Mouse (Mus musculus) liver, embryonic 14.5 days (tissue): Measurements from ENCODE around the gene 1700122O11Rik. TPM values are rescaled to one million over a fixed set of nuclear protein-coding genes. Genes with fewer than 3 reads are reported as not detected.

Source experiments
- ATAC-seq: fragments of 200-750 bp; cut with Nextera tagmentation; 2 replicates; pipeline ENCODE4 v1.8.0; 2017; ENCODE audit warnings: moderate number of reproducible peaks, mild to moderate bottlenecking, moderate library complexity; ENCODE audit not compliant: insufficient read depth
- DNase-seq, 3 experiments: peaks; one replicate each; pipeline ENCODE4 v3.0.0-alpha.2; 2012 to 2013; ENCODE audit warnings: low read depth in 3 of 3, low spot score in 3 of 3
- H3K27ac ChIP-seq: fragments of 300-500 bp; sonication (generic); 2 replicates; pipeline ENCODE4 v1.5.1; 2014; ENCODE audit warnings: moderate library complexity, mild to moderate bottlenecking, control low read depth, inconsistent platforms
- H3K27me3 ChIP-seq: fragments of 300-500 bp; sonication (generic); 2 replicates; pipeline ENCODE4 v1.6.1; 2014; ENCODE audit warnings: mild to moderate bottlenecking, low read length, moderate library complexity; ENCODE audit not compliant: control insufficient read depth, insufficient read depth
- H3K36me3 ChIP-seq: fragments of 300-500 bp; sonication (generic); replicated peaks from 2 replicates; pipeline ENCODE4 v1.6.1; 2014; ENCODE audit warnings: low read depth; ENCODE audit not compliant: control insufficient read depth, insufficient read depth
- H3K4me1 ChIP-seq, 2 experiments: fragments of 200-500 bp in 1 of 2; fragments of 300-500 bp in 1 of 2; sonication (generic) in 1 of 2; replicated peaks; 2 replicates each; pipeline ENCODE4 v1.6.1; 2012 to 2014; ENCODE audit warnings: antibody characterized with exemption in 1 of 2, inconsistent platforms in 1 of 2, low read length in 1 of 2; ENCODE audit not compliant: control insufficient read depth in 2 of 2, insufficient read depth in 2 of 2
- H3K4me2 ChIP-seq: fragments of 300-500 bp; sonication (generic); 2 replicates; pipeline ENCODE4 v1.6.1; 2014; ENCODE audit warnings: low read depth, mild to moderate bottlenecking, control low read depth, moderate library complexity
- H3K4me3 ChIP-seq, 2 experiments: fragments of 200-500 bp in 1 of 2; fragments of 300-500 bp in 1 of 2; sonication (generic) in 1 of 2; 2 replicates each; pipeline ENCODE4 v1.5.1; 2012 to 2014; ENCODE audit warnings: low read depth in 2 of 2, low read length in 2 of 2, mild to moderate bottlenecking in 2 of 2, control low read depth in 1 of 2, inconsistent platforms in 1 of 2, moderate library complexity in 1 of 2; ENCODE audit not compliant: insufficient read depth in 1 of 2
- H3K9ac ChIP-seq: fragments of 300-500 bp; sonication (generic); replicated peaks from 2 replicates; pipeline ENCODE4 v1.6.1; 2014; ENCODE audit warnings: mild to moderate bottlenecking, control low read depth, moderate library complexity
- H3K9me3 ChIP-seq: fragments of 300-500 bp; sonication (generic); 2 replicates; pipeline ENCODE4 v1.6.1; 2016; ENCODE audit warnings: low read length, mixed read lengths; ENCODE audit not compliant: control insufficient read depth
- CTCF ChIP-seq: IDR thresholded peaks from 2 replicates; pipeline ENCODE4 v1.5.1; 2016; ENCODE audit warnings: antibody characterized with exemption, low read depth, control low read depth
- EP300 ChIP-seq: IDR thresholded peaks from 2 replicates; pipeline ENCODE4 v1.6.1; 2016; ENCODE audit warnings: antibody characterized with exemption, low read depth
- WGBS: fragments of 180-500 bp; shearing (Covaris S2); extraction: QIAGEN DNeasy Blood & Tissue Kit; methylation state at CpG from one replicate; pipeline ENCODE4 v1.1.7; 2014; ENCODE audit not compliant: insufficient replicate concordance; 5-methylcytosine and 5-hydroxymethylcytosine counted together
- polyA plus RNA-seq, 2 experiments: library from polyadenylated mRNA; depleted of rRNA in 1 of 2; stranded (reverse) in 1 of 2; unstranded in 1 of 2; fragments of >200 nt; fragmentation: Nextera tagmentation in 1 of 2; extraction: Ambion mirVana in 1 of 2; gene quantifications; 2 replicates each; pipeline versions ENCODE4 v1.2.1 to v1.2.3; 2012 to 2014

Gene 1700122O11Rik
- polyA plus RNA-seq (2012; rRNA removed) (not detected in 2 replicates), polyA plus RNA-seq (2014; fragmentation: Nextera tagmentation; extraction: Ambion mirVana) (not detected in 2 replicates)

DNA sequence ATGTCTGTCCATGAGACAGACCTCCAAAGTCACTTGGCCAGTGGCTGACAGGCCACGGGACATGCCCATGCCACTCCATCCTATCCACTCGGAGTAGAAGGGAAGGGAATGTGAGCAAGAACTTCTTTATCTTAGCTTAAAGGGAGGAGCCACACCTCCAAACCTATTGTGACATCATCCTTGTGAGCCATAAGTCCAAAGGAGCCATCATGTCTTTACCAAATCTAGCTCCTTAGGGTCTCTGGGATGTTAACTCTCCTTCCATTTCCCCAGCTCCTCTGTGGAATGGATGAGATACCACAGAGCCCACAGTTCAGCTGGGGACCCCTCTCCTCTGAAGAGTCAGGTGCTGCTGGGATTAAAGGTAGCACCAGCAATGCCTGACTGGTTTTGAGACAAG, at the start of gene 1700122O11Rik:
1700122O11Rik (minus strand) TSS at position 101 of the 400 bp plus-strand sequence.
- TF ChIP-seq CTCF (no peak), EP300 (no peak)
- Histone ChIP-seq H3K4me2 (no peak within 1 kb of the TSS), H3K4me3 (no peak within 1 kb of the TSS), H3K9me3 (no peaks in the 10 kb centered on the region), H3K36me3 (no peaks in the 10 kb centered on the region), H3K4me1 (peaks cover 3 to 16% of the 10 kb centered on the region in 2 experiments; a peak in 2 of 4 replicates), H3K27me3 (no peaks in the 10 kb centered on the region; the same call in 1 of the 2 replicates), H3K9ac (no peak within 1 kb of the TSS), H3K27ac (no peak within 1 kb of the TSS)
- DNase-seq, result no peak
- ATAC-seq, result no peak
- 45% methylated on average over 2 of the region's 2 CpGs for WGBS

GRCm38 (mm10) chr17:48080626-48081025, 42.5 kb upstream of the 1700122O11Rik start:
- ATAC-seq, result no peak
- Histone ChIP-seq H3K4me3 (no peak overlapping the region), H3K27me3 (no peaks in the 10 kb centered on the region), H3K36me3 (no peaks in the 10 kb centered on the region), H3K4me1 (no peaks in the 10 kb centered on the region), H3K4me2 (no peak overlapping the region), H3K9me3 (no peaks in the 10 kb centered on the region), H3K9ac (no peak overlapping the region), H3K27ac (no peak overlapping the region)
- no peak for TF ChIP-seq EP300
- no peak for TF ChIP-seq CTCF
- no peak for DNase-seq
- WGBS, result 35% methylated on average over 3 of the region's 3 CpGs

GRCm38 (mm10) chr17:48067729-48068128, 29.6 kb upstream of the 1700122O11Rik start:
- H3K4me1 ChIP-seq, result no peaks in the 10 kb centered on the region
- no peak overlapping the region for H3K4me2 ChIP-seq
- 48% methylated on average over 5 of the region's 5 CpGs for WGBS
- H3K4me3 ChIP-seq, result no peak overlapping the region
- H3K9ac ChIP-seq, result no peak overlapping the region
- no peaks in the 10 kb centered on the region; the same call in 1 of the 2 replicates for H3K9me3 ChIP-seq
- ATAC-seq (no peak), DNase-seq (no peak)
- TF ChIP-seq CTCF (no peak), EP300 (no peak)
- no peaks in the 10 kb centered on the region for H3K36me3 ChIP-seq
- no peak overlapping the region for H3K27ac ChIP-seq
- H3K27me3 ChIP-seq, result no peaks in the 10 kb centered on the region

GRCm38 (mm10) chr17:48067083-48067614, 29.1 kb upstream of the 1700122O11Rik start:
- ATAC-seq (no peak), DNase-seq (no peak)
- 63% methylated on average over 10 of the region's 10 CpGs for WGBS
- Histone ChIP-seq H3K9me3 (no peaks in the 10 kb centered on the region; the same call in 1 of the 2 replicates), H3K9ac (no peak overlapping the region), H3K36me3 (no peaks in the 10 kb centered on the region), H3K4me1 (no peaks in the 10 kb centered on the region), H3K27ac (no peak overlapping the region), H3K4me2 (no peak overlapping the region), H3K4me3 (no peak overlapping the region), H3K27me3 (no peaks in the 10 kb centered on the region)
- TF ChIP-seq EP300, result no peak
- TF ChIP-seq CTCF, result no peak

DNA sequence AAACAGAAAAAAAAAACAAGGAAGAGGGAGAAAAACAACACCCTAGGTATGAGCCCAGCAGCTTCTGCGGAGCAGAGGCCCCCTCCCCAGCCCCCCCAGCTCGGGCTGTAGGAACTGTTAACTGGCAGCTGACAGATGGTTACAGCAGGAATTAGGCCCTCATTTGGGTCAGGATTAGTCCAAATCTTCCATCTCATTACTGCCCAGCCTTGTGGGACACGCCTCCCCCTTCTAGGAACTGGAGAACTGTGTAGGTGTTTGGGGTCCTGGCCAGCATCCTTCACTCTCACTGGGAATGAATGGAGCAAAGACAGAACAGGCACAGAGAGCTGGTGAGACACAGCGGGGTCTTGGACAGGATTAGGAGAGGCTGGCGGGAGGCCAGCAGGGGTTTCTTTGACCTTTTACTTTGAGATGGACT, 27.0 kb upstream of the 1700122O11Rik start:
- TF ChIP-seq EP300, result no peak
- TF ChIP-seq CTCF, result no peak
- DNase-seq, result no peak

More for the DNA sequence above, 27.0 kb upstream of the 1700122O11Rik start:
- Histone ChIP-seq H3K27ac (no peak overlapping the region), H3K9ac (no peak overlapping the region), H3K4me3 (no peak overlapping the region), H3K36me3 (no peaks in the 10 kb centered on the region), H3K27me3 (no peaks in the 10 kb centered on the region), H3K4me1 (no peaks in the 10 kb centered on the region), H3K4me2 (no peak overlapping the region), H3K9me3 (no peaks in the 10 kb centered on the region)
- 50% methylated on average over 5 of the region's 5 CpGs for WGBS
- ATAC-seq, result no peak
